Mouse (Mus musculus) testis, adult 2 months (tissue): Measurements from ENCODE around the gene Tll2. TPM values are rescaled to one million over a fixed set of nuclear protein-coding genes. Genes with fewer than 3 reads are reported as not detected.

Experiments
- H3K27ac ChIP-seq: fragments of 200-500 bp; 2 replicates; pipeline ENCODE4 v1.5.1; 2012; ENCODE audit warnings: low read depth, low read length; ENCODE audit not compliant: control insufficient read depth, insufficient read depth
- H3K27me3 ChIP-seq: fragments of 200-500 bp; 2 replicates; pipeline ENCODE4 v1.6.1; 2012; ENCODE audit warnings: mild to moderate bottlenecking, low read length, moderate library complexity; ENCODE audit not compliant: control insufficient read depth, insufficient read depth
- H3K36me3 ChIP-seq: fragments of 200-500 bp; 2 replicates; pipeline ENCODE4 v1.6.1; 2012; ENCODE audit warnings: mild to moderate bottlenecking, low read length; ENCODE audit not compliant: control insufficient read depth, insufficient read depth
- H3K4me1 ChIP-seq: fragments of 200-500 bp; 2 replicates; pipeline ENCODE4 v1.6.1; 2012; ENCODE audit warnings: low read length; ENCODE audit not compliant: control insufficient read depth, insufficient read depth
- H3K4me3 ChIP-seq: fragments of 200-500 bp; 2 replicates; pipeline ENCODE4 v1.5.1; 2012; ENCODE audit warnings: low read depth, mild to moderate bottlenecking, low read length, moderate library complexity, mixed read lengths; ENCODE audit not compliant: control insufficient read depth
- CTCF ChIP-seq: fragments of 200-500 bp; IDR thresholded peaks from 2 replicates; pipeline ENCODE4 v1.5.1; 2012; ENCODE audit warnings: low read depth, mild to moderate bottlenecking, inconsistent platforms, low read length, moderate library complexity; ENCODE audit not compliant: control insufficient read depth, insufficient read depth, insufficient replicate concordance
- POLR2A ChIP-seq: fragments of 200-500 bp; IDR thresholded peaks from 2 replicates; pipeline ENCODE4 v1.6.1; 2012; ENCODE audit warnings: low read depth, mild to moderate bottlenecking, inconsistent platforms, low read length, moderate library complexity; ENCODE audit not compliant: control insufficient read depth
- polyA plus RNA-seq: library from polyadenylated mRNA; depleted of rRNA; stranded (reverse); fragments of >200 nt; gene quantifications from 2 replicates; pipeline ENCODE4 v1.2.3, GENCODE M21; 2012

Gene Tll2
- polyA plus RNA-seq, 1 experiment: 0.40 TPM

DNA sequence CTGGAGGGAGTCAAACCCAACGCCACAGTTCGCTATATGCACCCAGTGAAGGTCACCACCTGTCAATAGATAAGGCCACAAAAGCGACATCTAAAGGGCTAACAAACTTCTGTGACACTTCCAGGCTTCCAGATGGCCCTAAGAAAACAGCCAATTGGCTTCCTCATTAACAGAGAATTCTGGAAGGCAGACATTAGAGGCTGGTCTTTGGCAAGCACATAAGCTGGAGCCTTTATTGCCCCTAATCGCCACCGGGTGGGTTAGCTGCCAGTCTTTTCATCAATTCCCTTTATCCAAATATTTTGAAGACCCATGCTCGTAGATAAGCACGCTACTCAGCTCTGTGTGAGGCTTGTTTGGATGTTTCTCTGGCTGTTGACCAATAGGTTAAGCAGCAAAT, 1.7 kb upstream of the Tll2 start:
- peaks cover 10% of the 10 kb centered on the region for H3K4me1 ChIP-seq
- H3K27ac ChIP-seq: no peak overlapping the region
- TF ChIP-seq POLR2A: no peak
- no peak for TF ChIP-seq CTCF
- no peak overlapping the region for H3K4me3 ChIP-seq
- H3K27me3 ChIP-seq: no peaks in the 10 kb centered on the region
- H3K36me3 ChIP-seq: no peaks in the 10 kb centered on the region

DNA sequence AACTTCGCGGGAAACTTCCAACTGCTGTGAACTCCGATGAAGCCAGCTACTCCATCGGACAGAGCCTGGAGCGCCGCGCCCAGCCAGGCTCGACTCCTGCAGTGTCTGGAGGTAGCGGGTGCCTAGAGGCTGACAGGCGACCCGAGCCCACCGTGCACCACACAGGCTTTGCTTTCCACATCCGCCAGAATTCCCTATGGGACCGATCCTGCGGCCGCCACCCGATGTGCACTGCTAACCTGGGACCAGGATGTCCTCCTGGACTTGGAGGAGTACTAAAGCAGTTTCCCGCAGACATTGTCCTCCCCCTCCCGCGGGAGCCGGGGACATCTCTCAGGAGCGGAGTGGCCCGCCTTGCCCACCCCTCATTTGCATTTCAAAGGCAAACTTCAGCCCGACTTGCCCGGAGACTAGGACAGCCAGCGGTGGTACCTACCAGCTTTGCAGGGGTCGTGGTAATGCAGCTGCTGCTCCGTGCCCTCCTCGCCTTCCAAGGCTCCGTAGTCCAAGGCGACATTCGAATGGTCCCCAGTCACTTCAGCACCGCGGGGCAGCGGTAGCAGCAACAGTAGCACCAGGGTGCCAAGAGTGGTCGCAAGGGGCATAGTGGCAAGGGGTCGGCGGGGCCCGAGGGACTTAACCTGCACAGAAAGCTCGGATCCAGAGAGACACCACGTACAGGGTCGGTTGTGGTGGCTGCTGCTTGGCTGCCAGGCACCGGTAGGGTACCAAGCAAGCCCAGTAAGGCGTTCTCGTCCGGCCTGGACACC, 409 bp downstream of the Tll2 start:
- H3K27me3 ChIP-seq: no peaks in the 10 kb centered on the region

DNA sequence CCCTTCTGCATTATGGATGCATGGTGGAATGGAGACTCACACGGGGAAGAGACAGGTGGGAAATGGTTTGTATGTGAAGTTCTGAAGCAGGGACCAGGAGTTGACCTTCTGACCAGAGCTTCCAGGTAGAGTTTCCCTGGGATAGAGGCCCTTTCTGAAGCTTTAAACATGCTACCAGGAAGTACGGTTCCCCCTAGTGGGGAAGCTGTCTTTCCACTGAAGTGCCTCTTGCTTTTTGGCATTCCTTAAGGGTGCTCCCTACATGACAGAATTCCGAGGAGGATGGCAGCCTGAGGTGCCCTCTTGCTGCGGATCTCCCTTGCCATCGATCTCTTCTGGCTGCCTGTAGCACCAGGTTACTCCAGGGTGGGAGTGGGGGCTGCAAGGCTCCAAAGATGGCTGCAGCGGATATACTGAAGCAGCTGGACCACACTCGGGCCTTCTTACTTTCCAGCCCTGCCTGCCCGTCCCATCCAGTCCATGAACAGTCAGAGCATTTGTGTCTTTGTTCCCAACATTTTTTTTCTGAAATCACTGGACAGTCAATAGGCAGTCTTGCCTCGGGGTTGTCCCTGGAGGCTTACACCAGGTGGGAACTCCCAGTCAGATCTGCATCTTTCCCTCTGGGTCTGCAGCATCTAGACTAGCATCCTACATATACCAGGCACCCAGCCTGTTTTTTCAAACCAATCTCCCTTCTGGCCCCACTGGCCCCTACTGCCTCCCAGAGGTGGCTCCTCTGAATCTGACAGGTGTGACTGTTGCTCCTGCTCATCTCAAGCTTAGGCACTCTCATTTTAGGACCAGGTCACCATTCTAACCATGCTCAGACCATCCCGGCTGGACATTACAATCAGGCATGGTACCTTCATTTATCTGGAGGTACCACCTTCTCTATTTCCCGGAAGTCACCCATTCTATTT, 2.2 kb downstream of the Tll2 start:
- TF ChIP-seq POLR2A (no peak), CTCF (no peak)
- Histone ChIP-seq H3K4me3 (no peak overlapping the region), H3K27me3 (no peaks in the 10 kb centered on the region), H3K36me3 (no peaks in the 10 kb centered on the region), H3K27ac (no peak overlapping the region), H3K4me1 (peaks cover 10% of the 10 kb centered on the region)

More for the DNA sequence above, 409 bp downstream of the Tll2 start:
- Histone ChIP-seq H3K27ac (no peak overlapping the region), H3K36me3 (no peaks in the 10 kb centered on the region), H3K4me1 (peaks cover 10% of the 10 kb centered on the region), H3K4me3 (peak overlapping the region; percentile 6)
- TF ChIP-seq CTCF: no peak
- TF ChIP-seq POLR2A: no peak

DNA sequence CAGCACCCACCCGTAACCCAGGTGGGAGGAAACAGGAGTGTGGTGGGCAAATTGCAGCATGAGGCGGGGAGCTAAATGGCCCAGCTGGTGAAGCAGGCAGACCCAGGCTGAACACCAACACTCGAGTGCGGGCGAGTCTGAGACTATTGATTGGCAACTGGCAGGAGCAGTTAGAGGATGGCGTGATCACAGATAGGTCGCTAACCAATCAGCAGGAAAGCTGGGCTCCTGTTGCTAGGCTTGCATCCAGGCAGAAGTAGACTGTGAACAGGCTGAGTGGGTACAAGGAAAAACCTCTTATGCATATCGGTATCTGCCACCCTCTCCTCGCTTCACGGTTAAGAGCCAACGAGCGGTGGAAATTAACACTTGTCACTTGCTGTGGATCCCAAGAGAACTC, 9.0 kb downstream of the Tll2 start:
- Histone ChIP-seq H3K36me3 (no peaks in the 10 kb centered on the region), H3K27me3 (no peaks in the 10 kb centered on the region), H3K27ac (no peak overlapping the region)

DNA sequence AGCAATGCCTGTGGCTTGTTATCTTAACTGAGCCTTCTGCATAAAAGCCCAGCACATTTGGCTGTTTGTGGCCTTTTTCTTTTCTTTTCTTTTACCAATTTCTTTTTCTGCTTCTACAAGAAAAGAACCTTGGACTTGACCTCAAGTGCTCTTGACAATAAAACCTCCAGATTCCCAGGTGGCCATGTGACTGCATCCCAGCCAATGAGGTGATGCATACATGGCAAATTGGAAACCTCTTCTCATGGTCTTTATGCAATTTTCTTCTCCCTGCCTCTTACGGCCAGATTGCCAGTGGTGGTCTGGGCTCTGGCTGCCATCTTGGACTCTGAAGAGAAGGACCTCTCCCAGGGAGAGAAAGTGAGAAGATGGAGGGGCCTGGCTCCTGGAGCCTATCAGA, 13.3 kb downstream of the Tll2 start:
- Histone ChIP-seq H3K36me3 (no peaks in the 10 kb centered on the region), H3K4me3 (no peak overlapping the region), H3K4me1 (no peaks in the 10 kb centered on the region), H3K27ac (no peak overlapping the region), H3K27me3 (no peaks in the 10 kb centered on the region)
- no peak for TF ChIP-seq POLR2A
- TF ChIP-seq CTCF: no peak

More for the DNA sequence above, 9.0 kb downstream of the Tll2 start:
- no peak overlapping the region for H3K4me3 ChIP-seq
- H3K4me1 ChIP-seq: no peaks in the 10 kb centered on the region
- TF ChIP-seq CTCF: no peak
- no peak for TF ChIP-seq POLR2A

DNA sequence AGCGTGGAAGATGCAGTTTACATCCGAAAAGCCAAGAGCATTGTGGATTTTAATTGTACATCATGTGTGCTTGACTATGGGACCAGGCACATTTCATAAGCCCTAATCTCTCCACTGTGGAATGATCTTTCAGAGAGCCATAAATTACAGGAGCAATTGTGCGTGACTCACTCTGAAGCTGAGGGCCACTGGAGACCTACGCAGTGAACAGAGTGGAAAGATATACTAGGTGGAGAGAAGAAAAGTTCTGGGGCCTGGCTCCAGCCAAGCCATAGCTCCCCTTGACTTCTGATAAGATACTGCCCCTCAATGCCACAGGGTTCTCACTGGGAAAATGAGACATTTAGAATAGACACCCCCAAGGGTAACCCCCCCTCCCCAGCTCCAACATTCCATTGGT, 13.7 kb downstream of the Tll2 start:
- TF ChIP-seq CTCF (no peak), POLR2A (no peak)
- no peaks in the 10 kb centered on the region for H3K36me3 ChIP-seq
- no peak overlapping the region for H3K4me3 ChIP-seq
- H3K4me1 ChIP-seq: no peaks in the 10 kb centered on the region
- no peak overlapping the region for H3K27ac ChIP-seq
- no peaks in the 10 kb centered on the region for H3K27me3 ChIP-seq

DNA sequence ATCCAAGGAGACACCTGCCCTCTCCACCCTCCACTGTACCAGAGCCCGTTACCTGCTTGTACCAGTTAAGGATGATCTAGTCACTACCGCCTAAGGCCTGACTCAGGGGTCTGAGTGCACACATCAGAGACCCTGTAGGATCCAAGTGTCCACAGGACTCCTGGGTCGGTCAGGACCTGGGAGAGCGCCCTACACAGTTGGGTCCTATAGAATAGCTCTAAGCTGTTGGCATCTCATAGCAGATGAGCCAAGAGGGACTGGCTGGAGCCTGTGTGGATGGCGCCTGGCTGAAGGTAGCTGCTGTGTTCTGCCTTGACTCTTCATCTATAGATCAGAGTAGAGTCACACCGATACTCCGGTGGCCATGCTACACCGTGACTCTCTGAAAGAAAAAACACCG, 14.9 kb downstream of the Tll2 start:
- TF ChIP-seq POLR2A (no peak), CTCF (no peak)
- Histone ChIP-seq H3K4me1 (no peaks in the 10 kb centered on the region), H3K27ac (no peak overlapping the region), H3K4me3 (no peak overlapping the region), H3K27me3 (no peaks in the 10 kb centered on the region), H3K36me3 (no peaks in the 10 kb centered on the region)
